Mouse (Mus musculus) brain, embryonic 18.5 days (tissue): ENCODE data around the gene Dzip1.
A peak's percentile ranks its signal among the peaks of the same experiment; 100 is the strongest.

Source experiments
- DNase-seq: peaks from one replicate; pipeline ENCODE4 v3.0.0-alpha.2; 2012; ENCODE audit warnings: low read depth, low spot score

Dzip1 gene

GRCm38 (mm10) chr14:118874126-118874525 lies 51.1 kb downstream of the Dzip1 start:
- no peak for DNase-seq

GRCm38 (mm10) chr14:118869712-118870111 lies 55.5 kb downstream of the Dzip1 start:
- no peak for DNase-seq

GRCm38 (mm10) chr14:118868102-118868724 lies 57.0 kb downstream of the Dzip1 start:
- DNase-seq, result peak; percentile 61

- no peak for DNase-seq
Observed at GRCm38 (mm10) chr14:118867366-118867765, 57.9 kb downstream of the Dzip1 start.

GRCm38 (mm10) chr14:118866014-118866811 lies 59.0 kb downstream of the Dzip1 start:
- DNase-seq, result no peak

- no peak for DNase-seq
Observed at GRCm38 (mm10) chr14:118864905-118865304, 60.4 kb downstream of the Dzip1 start.

- DNase-seq, result no peak
Observed at GRCm38 (mm10) chr14:118862253-118862652, 63.0 kb downstream of the Dzip1 start.

GRCm38 (mm10) chr14:118858318-118858717 lies 66.9 kb downstream of the Dzip1 start:
- no peak for DNase-seq

- no peak for DNase-seq
Observed at GRCm38 (mm10) chr14:118856563-118856962, 68.7 kb downstream of the Dzip1 start.

GRCm38 (mm10) chr14:118855141-118855800 lies 70.0 kb downstream of the Dzip1 start:
- DNase-seq, result no peak

GRCm38 (mm10) chr14:118854371-118855114 lies 70.7 kb downstream of the Dzip1 start:
- no peak for DNase-seq

- no peak for DNase-seq
Observed at GRCm38 (mm10) chr14:118851496-118852107, 73.7 kb downstream of the Dzip1 start.

- DNase-seq, result no peak
Observed at GRCm38 (mm10) chr14:118850696-118851035, 74.6 kb downstream of the Dzip1 start.

- DNase-seq, result no peak
Observed at GRCm38 (mm10) chr14:118850011-118850695, 75.1 kb downstream of the Dzip1 start.

GRCm38 (mm10) chr14:118848171-118848570 lies 77.1 kb downstream of the Dzip1 start:
- no peak for DNase-seq

- no peak for DNase-seq
Observed at GRCm38 (mm10) chr14:118846834-118847233, 78.4 kb downstream of the Dzip1 start.

- no peak for DNase-seq
Observed at GRCm38 (mm10) chr14:118842353-118842752, 82.9 kb downstream of the Dzip1 start.

- no peak for DNase-seq
Observed at GRCm38 (mm10) chr14:118840027-118840426, 85.2 kb downstream of the Dzip1 start.

- no peak for DNase-seq
Observed at GRCm38 (mm10) chr14:118839416-118839815, 85.8 kb downstream of the Dzip1 start.

GRCm38 (mm10) chr14:118838556-118839120 lies 86.6 kb downstream of the Dzip1 start:
- no peak for DNase-seq

GRCm38 (mm10) chr14:118836754-118837153 lies 88.5 kb downstream of the Dzip1 start:
- no peak for DNase-seq
